Mouse (Mus musculus) hindbrain, embryonic 11.5 days (tissue): ENCODE measurements at regions not wholly inside any gene's neighbourhood (a gene's known extent, or its start where the extent isn't known, plus 50 kb on each side); places are given as distances from the start of the nearest gene placed in this dataset.

Source experiments
- ATAC-seq: fragments of 200-750 bp; cut with Nextera tagmentation; 2 replicates; pipeline ENCODE4 v1.8.0; 2017; ENCODE audit warnings: mild to moderate bottlenecking, moderate TSS enrichment, moderate library complexity; ENCODE audit not compliant: low FRiP score
- DNase-seq: peaks from one replicate; pipeline ENCODE4 v3.0.0-alpha.2; 2015; ENCODE audit warnings: low spot score
- H3K27ac ChIP-seq: fragments of 300-500 bp; sonication (generic); 2 replicates; pipeline ENCODE4 v1.5.1; 2014; ENCODE audit warnings: mild to moderate bottlenecking, low read depth, low read length
- H3K27me3 ChIP-seq: fragments of 300-500 bp; sonication (generic); 2 replicates; pipeline ENCODE4 v1.6.1; 2014; ENCODE audit warnings: mild to moderate bottlenecking, low read length, moderate library complexity, mixed read lengths; ENCODE audit not compliant: control insufficient read depth, insufficient read depth
- H3K36me3 ChIP-seq: fragments of 300-500 bp; sonication (generic); 2 replicates; pipeline ENCODE4 v1.6.1; 2014; ENCODE audit warnings: mild to moderate bottlenecking, low read length, moderate library complexity, mixed read lengths; ENCODE audit not compliant: control insufficient read depth, insufficient read depth
- H3K4me1 ChIP-seq: fragments of 300-500 bp; sonication (generic); replicated peaks from 2 replicates; pipeline ENCODE4 v1.6.1; 2014; ENCODE audit warnings: low read length, mixed read lengths; ENCODE audit not compliant: control insufficient read depth, insufficient read depth
- H3K4me2 ChIP-seq: fragments of 300-500 bp; sonication (generic); replicated peaks from 2 replicates; pipeline ENCODE4 v1.6.1; 2014; ENCODE audit warnings: mild to moderate bottlenecking, low read depth, low read length
- H3K4me3 ChIP-seq: fragments of 300-500 bp; sonication (generic); 2 replicates; pipeline ENCODE4 v1.5.1; 2014; ENCODE audit warnings: low read depth, low read length
- H3K9ac ChIP-seq: fragments of 300-500 bp; sonication (generic); 2 replicates; pipeline ENCODE4 v1.6.1; 2014; ENCODE audit warnings: low read depth, low read length
- H3K9me3 ChIP-seq: fragments of 300-500 bp; sonication (generic); 2 replicates; pipeline ENCODE4 v1.6.1; 2016; ENCODE audit warnings: low read length; ENCODE audit not compliant: control insufficient read depth
- WGBS: fragments of 180-500 bp; shearing (Covaris S2); extraction: QIAGEN DNeasy Blood & Tissue Kit; methylation state at CpG from one replicate; pipeline ENCODE4 v1.1.7; 2014; 5-methylcytosine and 5-hydroxymethylcytosine counted together

- 4% methylated on average over 24 of the region's 24 CpGs for WGBS
- Histone ChIP-seq H3K9me3 (no peaks in the 10 kb centered on the region), H3K4me3 (peak overlapping the region; percentile 20), H3K9ac (peak overlapping the region; percentile 0), H3K27ac (peak overlapping the region; percentile 58), H3K36me3 (no peaks in the 10 kb centered on the region), H3K4me2 (peak overlapping the region; percentile 45), H3K27me3 (peaks cover 15% of the 10 kb centered on the region; the same call in 1 of the 2 replicates), H3K4me1 (peaks cover 7% of the 10 kb centered on the region; the same call in 1 of the 2 replicates)
- DNase-seq (no peak), ATAC-seq (peak; percentile 74)
These were observed 135.6 kb downstream of the Nectin1 start for GRCm38 (mm10) chr9:43879220-43879968.

- peak overlapping the region; percentile 0 for H3K9ac ChIP-seq
- H3K9me3 ChIP-seq, result no peaks in the 10 kb centered on the region
- H3K27ac ChIP-seq, result peak overlapping the region; percentile 61; the same call in 1 of the 2 replicates
- DNase-seq, result peak; percentile 85
- under 1% methylated on average over 26 of the region's 26 CpGs for WGBS
- ATAC-seq, result peak; percentile 89
- H3K4me1 ChIP-seq, result peaks cover 7% of the 10 kb centered on the region; the same call in 1 of the 2 replicates
- peak overlapping the region; percentile 20 for H3K4me3 ChIP-seq
- H3K4me2 ChIP-seq, result peak overlapping the region; percentile 45
- H3K36me3 ChIP-seq, result no peaks in the 10 kb centered on the region
- H3K27me3 ChIP-seq, result peaks cover 15% of the 10 kb centered on the region; the same call in 1 of the 2 replicates
These were observed 136.2 kb downstream of the Nectin1 start for GRCm38 (mm10) chr9:43879969-43880396.

GRCm38 (mm10) chr9:43893086-43893485 is 149.3 kb downstream of the Nectin1 start:
- no peaks in the 10 kb centered on the region for H3K27me3 ChIP-seq
- no peak overlapping the region for H3K4me3 ChIP-seq
- H3K4me1 ChIP-seq, result no peaks in the 10 kb centered on the region
- H3K36me3 ChIP-seq, result no peaks in the 10 kb centered on the region
- WGBS, result 75% methylated on average over 6 of the region's 6 CpGs
- H3K4me2 ChIP-seq, result no peak overlapping the region
- DNase-seq, result no peak
- H3K27ac ChIP-seq, result no peak overlapping the region
- ATAC-seq, result no peak
- no peaks in the 10 kb centered on the region for H3K9me3 ChIP-seq
- no peak overlapping the region for H3K9ac ChIP-seq

- Histone ChIP-seq H3K36me3 (no peaks in the 10 kb centered on the region), H3K4me3 (no peak overlapping the region), H3K4me2 (no peak overlapping the region), H3K27ac (no peak overlapping the region), H3K4me1 (peaks cover 2% of the 10 kb centered on the region; the same call in 1 of the 2 replicates), H3K9ac (no peak overlapping the region), H3K27me3 (no peaks in the 10 kb centered on the region), H3K9me3 (no peaks in the 10 kb centered on the region)
- DNase-seq (no peak), ATAC-seq (no peak)
- 45% methylated on average over 4 of the region's 4 CpGs for WGBS
These were observed 143.9 kb upstream of the Thy1 start for GRCm38 (mm10) chr9:43899239-43899638.

GRCm38 (mm10) chr9:43908325-43908724 is 134.9 kb upstream of the Thy1 start:
- Histone ChIP-seq H3K36me3 (no peaks in the 10 kb centered on the region), H3K4me1 (peaks cover 4% of the 10 kb centered on the region; the same call in 1 of the 2 replicates), H3K9me3 (no peaks in the 10 kb centered on the region), H3K9ac (no peak overlapping the region), H3K4me2 (no peak overlapping the region), H3K27ac (no peak overlapping the region), H3K27me3 (no peaks in the 10 kb centered on the region), H3K4me3 (no peak overlapping the region)
- DNase-seq (no peak), ATAC-seq (no peak)
- WGBS, result 84% methylated on average over 4 of the region's 4 CpGs

- 53% methylated on average over 5 of the region's 5 CpGs for WGBS
- no peak for ATAC-seq
- H3K9ac ChIP-seq, result no peak overlapping the region
- DNase-seq, result no peak
- H3K36me3 ChIP-seq, result no peaks in the 10 kb centered on the region
- no peak overlapping the region for H3K4me2 ChIP-seq
- no peaks in the 10 kb centered on the region for H3K4me1 ChIP-seq
- no peak overlapping the region for H3K27ac ChIP-seq
- H3K4me3 ChIP-seq, result no peak overlapping the region
- 0 out of 2 replicates have a peak, but pooled peaks cover 2% of the 10 kb centered on the region for H3K27me3 ChIP-seq
- no peaks in the 10 kb centered on the region for H3K9me3 ChIP-seq
These were observed 128.2 kb upstream of the Thy1 start for GRCm38 (mm10) chr9:43915015-43915414.

GRCm38 (mm10) chr9:43917467-43917866 is 125.7 kb upstream of the Thy1 start:
- H3K36me3 ChIP-seq, result no peaks in the 10 kb centered on the region
- H3K4me2 ChIP-seq, result no peak overlapping the region
- no peak overlapping the region for H3K4me3 ChIP-seq
- no peak for ATAC-seq
- H3K9ac ChIP-seq, result no peak overlapping the region
- 26% methylated on average over 10 of the region's 10 CpGs for WGBS
- no peak for DNase-seq
- H3K27ac ChIP-seq, result no peak overlapping the region
- 0 out of 2 replicates have a peak, but pooled peaks cover 3% of the 10 kb centered on the region for H3K27me3 ChIP-seq
- no peaks in the 10 kb centered on the region for H3K9me3 ChIP-seq
- no peaks in the 10 kb centered on the region for H3K4me1 ChIP-seq

GRCm38 (mm10) chr9:43919010-43919409 is 124.2 kb upstream of the Thy1 start:
- ATAC-seq, result no peak
- H3K9ac ChIP-seq, result 0 out of 2 replicates have a peak overlapping the region, but pooled peaks have one; percentile 25

More at GRCm38 (mm10) chr9:43919010-43919409, 124.2 kb upstream of the Thy1 start:
- no peak for DNase-seq
- 81% methylated on average over 17 of the region's 17 CpGs for WGBS
- no peak overlapping the region for H3K27ac ChIP-seq
- no peaks in the 10 kb centered on the region for H3K9me3 ChIP-seq
- H3K36me3 ChIP-seq, result no peaks in the 10 kb centered on the region
- no peak overlapping the region for H3K4me2 ChIP-seq
- no peak overlapping the region for H3K4me3 ChIP-seq
- 0 out of 2 replicates have a peak, but pooled peaks cover 2% of the 10 kb centered on the region for H3K27me3 ChIP-seq
- no peaks in the 10 kb centered on the region; the same call in none of the 2 replicates for H3K4me1 ChIP-seq
